Comparison of ENCODE assay signal across 15 mouse cellular contexts in the genomic region with DNA sequence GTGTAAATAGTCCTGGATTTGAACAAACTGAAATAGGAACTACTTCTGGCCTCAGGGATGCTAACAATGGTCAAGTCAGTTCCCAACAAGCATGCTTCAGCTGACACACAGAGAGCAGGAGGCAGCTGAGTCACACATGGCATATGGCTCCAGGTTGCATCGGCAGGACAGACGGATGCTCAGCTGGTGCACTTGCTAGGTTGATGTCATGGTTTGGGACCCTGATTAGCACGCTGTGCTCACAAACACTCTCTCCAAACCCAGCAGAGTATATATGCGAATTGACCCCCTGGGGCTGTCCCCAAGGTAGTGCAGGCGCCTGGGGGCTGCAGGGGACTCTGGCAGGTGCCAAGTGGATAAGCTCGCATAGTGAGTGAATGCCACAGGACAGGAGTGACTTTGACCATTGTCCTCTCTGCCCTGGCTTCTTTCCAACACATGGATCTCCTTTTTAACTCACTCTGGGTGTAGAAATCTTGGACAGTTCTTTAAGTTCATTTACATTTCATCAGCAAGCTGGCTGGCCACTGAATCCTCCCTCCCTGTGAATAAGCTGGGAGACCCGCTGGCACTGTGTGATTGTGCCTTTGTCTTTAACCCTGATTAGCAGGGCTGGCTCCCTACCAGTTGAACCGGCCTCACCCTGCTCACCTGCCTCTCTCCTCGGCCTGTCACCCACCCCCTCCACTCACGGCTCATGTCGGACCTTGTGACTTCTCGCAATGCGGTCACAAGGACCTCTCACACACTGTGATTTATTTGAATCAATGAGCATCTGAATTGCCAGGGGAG. TPM values are rescaled to one million over a fixed set of nuclear protein-coding genes. Genes with fewer than 3 reads are reported as not detected.
DNase-seq lines count a peak whose midpoint lies in the region; ATAC-seq lines count a peak whose summit lies in the region.
"Had no signal": no experiment of that assay in that cellular context is flagged by ENCODE, and none has a peak within 500 bp of the region (broad histone marks: within the 10 kb centered on the region; RNA-seq: fewer than 3 reads in every experiment).

No protein-coding gene starts in this region.

- peak; percentile 12; the same call in 1 of the 2 replicates for ATAC-seq in hindbrain, embryonic 13.5 days (ENCODE audit: low FRiP score)
- ATAC-seq in midbrain, embryonic 15.5 days (replicated peaks) = no peak
- ATAC-seq: lung, postnatal 0 days had no signal

- peaks cover 12% of the 10 kb centered on the region; the same call in 1 of the 2 replicates for H3K27me3 ChIP-seq in hindbrain, embryonic 13.5 days
- no peaks in the 10 kb centered on the region for H3K27me3 ChIP-seq in midbrain, embryonic 15.5 days (replicated peaks)

- intact Hi-C loops in gastrocnemius, postnatal 14 days (cut with DNase I; ENCODE audit: low total_unique reads) = no loop called here

- peak overlapping the region; percentile 36; the same call in 1 of the 2 replicates for H3K9ac ChIP-seq in hindbrain, embryonic 13.5 days
- H3K9ac ChIP-seq in midbrain, embryonic 15.5 days = 0 out of 2 replicates have a peak overlapping the region, but pooled peaks have one; percentile 4
- H3K9ac ChIP-seq: embryonic facial prominence, embryonic 15.5 days; limb, embryonic 13.5 days had no signal

- H3K9me3 ChIP-seq in hindbrain, embryonic 13.5 days = no peaks in the 10 kb centered on the region
- H3K9me3 ChIP-seq in midbrain, embryonic 15.5 days = no peaks in the 10 kb centered on the region
- H3K9me3 ChIP-seq: embryonic facial prominence, embryonic 15.5 days; limb, embryonic 13.5 days had no signal

- H3K4me2 ChIP-seq in hindbrain, embryonic 13.5 days = no peak overlapping the region
- H3K4me2 ChIP-seq in midbrain, embryonic 15.5 days = no peak overlapping the region; the same call in 1 of the 2 replicates
- H3K4me2 ChIP-seq: embryonic facial prominence, embryonic 15.5 days; limb, embryonic 13.5 days had no signal

- peak overlapping the region; percentile 40; the same call in 1 of the 2 replicates for H3K27ac ChIP-seq in hindbrain, embryonic 13.5 days
- H3K27ac ChIP-seq in midbrain, embryonic 15.5 days = peak overlapping the region; percentile 30; the same call in 1 of the 2 replicates
- H3K27ac ChIP-seq: embryonic facial prominence, embryonic 15.5 days; limb, embryonic 13.5 days had no signal

- 11% methylated on average over 13 of the region's 13 CpGs for WGBS in hindbrain, embryonic 13.5 days
- WGBS in midbrain, embryonic 15.5 days = 10% methylated on average over 13 of the region's 13 CpGs

- no peak overlapping the region for H3K4me3 ChIP-seq in hindbrain, embryonic 13.5 days
- no peak overlapping the region for H3K4me3 ChIP-seq in midbrain, embryonic 15.5 days
- H3K4me3 ChIP-seq: embryonic facial prominence, embryonic 15.5 days; limb, embryonic 13.5 days had no signal

- DNase-seq in cerebellum, adult 11-12 months = peak; percentile 90
- peak; percentile 72 to 81 for DNase-seq in cerebellum, postnatal 14 days
- DNase-seq in embryo, embryonic 10 days (ENCODE audit: low spot score) = no peak
- DNase-seq in gastrocnemius, postnatal 14 days = no peak
- no peak for DNase-seq in adrenal gland, postnatal 36 days
- DNase-seq: gastrocnemius, postnatal 36 days; kidney, postnatal 36 days; thymus, postnatal 14 days had no signal

- no peaks in the 10 kb centered on the region for H3K36me3 ChIP-seq in hindbrain, embryonic 13.5 days
- no peaks in the 10 kb centered on the region for H3K36me3 ChIP-seq in midbrain, embryonic 15.5 days (replicated peaks)
- H3K36me3 ChIP-seq: embryonic facial prominence, embryonic 15.5 days; limb, embryonic 13.5 days had no signal

- peaks cover 56% of the 10 kb centered on the region for H3K4me1 ChIP-seq in hindbrain, embryonic 13.5 days (replicated peaks)
- H3K4me1 ChIP-seq in midbrain, embryonic 15.5 days = peaks cover 46% of the 10 kb centered on the region
- H3K4me1 ChIP-seq: embryonic facial prominence, embryonic 15.5 days had no signal

RNA-seq across cellular contexts. Expression of gene Gm6588, which starts 35.9 kb away (rescaled TPM):
- 0.78 and 1.2 TPM in 2 replicates for polyA plus RNA-seq in hindbrain, embryonic 13.5 days (2015; fragmentation: Nextera tagmentation; extraction: Ambion mirVana)
- 1.3 and 1.5 TPM in 2 replicates for polyA plus RNA-seq in midbrain, embryonic 15.5 days (2015; fragmentation: Nextera tagmentation; extraction: Ambion mirVana)
- not detected for total RNA-seq in gastrocnemius, postnatal 14 days (2021)
- total RNA-seq in adrenal gland, postnatal 36 days (2021) = not detected
- total RNA-seq: gastrocnemius, postnatal 36 days; heart, postnatal 25 days had no signal
- polyA plus RNA-seq: embryonic facial prominence, embryonic 15.5 days; lung, postnatal 0 days; spleen, adult 2 months had no signal

Comparison
In these comparisons a context has a peak if more than half of its experiments do, and no peak if none do; other contexts are left out.
1. DNase-seq: peak in cerebellum, adult 11-12 months (single experiment) and cerebellum, postnatal 14 days (2 of 2); none in embryo, embryonic 10 days (single experiment), gastrocnemius, postnatal 14 days (single experiment) and adrenal gland, postnatal 36 days (0 of 2).